Mouse (Mus musculus): ENCODE measurements around the gene Nsun2. TPM values are rescaled to one million over a fixed set of nuclear protein-coding genes. Genes with fewer than 3 reads are reported as not detected.

Nsun2 gene
- total and polyA plus RNA-seq, 2 experiments from 2014 or later: 37.6 to 62.1 TPM

DNA sequence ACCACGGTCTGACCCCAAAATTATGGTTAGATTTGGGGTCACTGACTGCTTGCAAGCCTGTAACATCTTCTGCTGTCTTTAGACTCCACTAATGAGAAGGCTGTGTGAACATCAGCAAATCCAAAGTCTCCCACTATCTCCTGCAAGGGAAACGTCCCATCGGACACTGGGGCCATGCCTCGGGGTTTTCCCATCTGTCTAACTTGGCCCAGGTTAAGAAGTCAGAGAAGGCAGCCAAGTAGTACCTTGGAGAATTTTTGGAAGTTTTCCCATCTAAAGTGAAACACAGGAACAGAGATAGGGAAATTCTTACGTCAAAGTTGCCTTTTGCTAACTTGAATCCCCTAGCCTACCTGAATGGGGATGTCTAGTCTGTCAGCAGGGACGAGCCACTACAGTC is 50.0 kb downstream of the Nsun2 start:
- DNase-seq (ENCODE audit: low spot score): no peak
- Histone ChIP-seq H3K9me3 (ENCODE audit: low read length) (no peaks in the 10 kb centered on the region), H3K4me2 (ENCODE audit: low read depth, low read length) (no peak overlapping the region), H3K27ac (no peak overlapping the region), H3K9ac (replicated peaks; ENCODE audit: low read length) (no peak overlapping the region), H3K4me1 (ENCODE audit: insufficient read depth, low read length) (no peaks in the 10 kb centered on the region), H3K4me3 (ENCODE audit: low read length) (no peak overlapping the region), H3K36me3 (ENCODE audit: insufficient read depth, low read length) (no peaks in the 10 kb centered on the region), H3K27me3 (ENCODE audit: insufficient read depth, low read length) (no peaks in the 10 kb centered on the region)
- no peak for ATAC-seq
- 90% methylated on average over 6 of the region's 6 CpGs for WGBS
- no peak for TF ChIP-seq CTCF (IDR thresholded peaks at IDR 0.05; ENCODE audit: low read depth)

DNA sequence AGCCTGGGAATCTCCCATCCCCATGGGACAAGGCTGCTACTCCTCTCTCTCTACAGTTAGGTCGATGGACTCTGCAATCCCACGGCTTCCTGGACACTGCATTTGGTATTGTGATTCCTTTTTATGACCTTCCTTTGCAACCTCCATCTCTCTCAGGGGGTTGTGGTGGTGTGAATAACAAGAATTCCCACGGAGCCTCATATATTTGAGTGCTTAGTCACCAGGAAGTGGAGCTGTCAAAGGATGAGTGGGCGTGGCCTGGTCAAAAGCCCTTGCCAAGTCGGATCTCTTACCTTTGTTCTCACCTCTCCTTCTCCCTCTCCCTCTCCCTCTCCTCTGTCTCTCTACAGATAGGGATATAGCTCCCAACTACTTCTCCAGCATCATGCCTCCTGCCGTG is 52.3 kb downstream of the Nsun2 start:
- no peak for ATAC-seq
- Histone ChIP-seq H3K9me3 (ENCODE audit: low read length) (no peaks in the 10 kb centered on the region), H3K27me3 (ENCODE audit: insufficient read depth, low read length) (no peaks in the 10 kb centered on the region), H3K9ac (replicated peaks; ENCODE audit: low read length) (no peak overlapping the region), H3K4me2 (ENCODE audit: low read depth, low read length) (no peak overlapping the region), H3K36me3 (ENCODE audit: insufficient read depth, low read length) (no peaks in the 10 kb centered on the region), H3K4me3 (ENCODE audit: low read length) (no peak overlapping the region), H3K27ac (no peak overlapping the region), H3K4me1 (ENCODE audit: insufficient read depth, low read length) (no peaks in the 10 kb centered on the region)
- no peak for TF ChIP-seq CTCF (IDR thresholded peaks at IDR 0.05; ENCODE audit: low read depth)
- no peak for DNase-seq (ENCODE audit: low spot score)
- 62% methylated on average over 6 of the region's 6 CpGs for WGBS

DNA sequence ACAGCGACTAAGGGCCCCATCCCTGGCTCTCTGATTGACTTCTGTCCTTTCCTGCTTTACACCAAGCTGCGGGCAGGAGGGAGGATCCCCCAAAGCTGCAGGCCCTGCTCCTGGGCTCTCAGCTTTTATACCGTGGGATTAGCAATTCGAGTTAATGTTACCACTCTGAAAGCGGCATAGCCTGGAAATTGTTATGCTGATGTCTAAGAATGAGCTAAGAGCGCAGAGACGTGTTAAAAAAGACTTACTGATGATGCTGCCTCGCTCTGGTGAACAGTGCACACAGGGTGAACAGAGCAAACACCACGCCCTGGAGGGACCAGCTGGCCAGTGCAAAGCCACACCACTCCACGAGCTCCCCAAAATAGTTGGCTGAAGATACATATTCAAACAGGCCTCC is 52.8 kb downstream of the Nsun2 start:
- DNase-seq (ENCODE audit: low spot score) (no peak), ATAC-seq (no peak)
- 59% methylated on average over 10 of the region's 10 CpGs for WGBS
- Histone ChIP-seq H3K36me3 (ENCODE audit: insufficient read depth, low read length) (no peaks in the 10 kb centered on the region), H3K4me2 (ENCODE audit: low read depth, low read length) (no peak overlapping the region), H3K4me1 (ENCODE audit: insufficient read depth, low read length) (no peaks in the 10 kb centered on the region), H3K27me3 (ENCODE audit: insufficient read depth, low read length) (no peaks in the 10 kb centered on the region), H3K4me3 (ENCODE audit: low read length) (no peak overlapping the region), H3K27ac (no peak overlapping the region), H3K9ac (replicated peaks; ENCODE audit: low read length) (no peak overlapping the region), H3K9me3 (ENCODE audit: low read length) (no peaks in the 10 kb centered on the region)
- no peak for TF ChIP-seq CTCF (IDR thresholded peaks at IDR 0.05; ENCODE audit: low read depth)

DNA sequence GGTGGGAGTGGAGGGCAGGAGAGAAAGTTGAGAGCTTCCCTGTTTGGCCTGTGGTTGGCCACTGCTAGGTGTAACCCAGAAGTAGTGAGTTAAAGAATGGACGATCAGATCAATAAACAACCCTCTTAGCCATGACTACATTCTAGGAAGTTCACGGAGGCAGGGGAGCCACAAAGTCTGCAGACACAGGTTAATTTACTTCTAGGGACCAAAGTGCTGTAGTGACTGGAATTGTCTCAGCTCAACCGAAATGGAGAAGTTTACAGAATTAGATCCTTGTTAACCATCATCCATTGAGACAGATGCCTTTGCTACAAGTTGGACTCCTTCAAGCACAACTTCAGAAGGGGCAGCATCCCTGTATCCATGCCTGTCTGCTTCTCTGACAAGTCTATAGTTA is 54.3 kb downstream of the Nsun2 start:
- no peak for TF ChIP-seq CTCF (IDR thresholded peaks at IDR 0.05; ENCODE audit: low read depth)
- Histone ChIP-seq H3K27ac (no peak overlapping the region), H3K36me3 (ENCODE audit: insufficient read depth, low read length) (no peaks in the 10 kb centered on the region), H3K9ac (replicated peaks; ENCODE audit: low read length) (no peak overlapping the region), H3K4me1 (ENCODE audit: insufficient read depth, low read length) (no peaks in the 10 kb centered on the region), H3K27me3 (ENCODE audit: insufficient read depth, low read length) (no peaks in the 10 kb centered on the region), H3K9me3 (ENCODE audit: low read length) (no peaks in the 10 kb centered on the region), H3K4me2 (ENCODE audit: low read depth, low read length) (no peak overlapping the region), H3K4me3 (ENCODE audit: low read length) (no peak overlapping the region)
- ATAC-seq: no peak
- no peak for DNase-seq (ENCODE audit: low spot score)
- WGBS: 87% methylated on average over 3 of the region's 3 CpGs

DNA sequence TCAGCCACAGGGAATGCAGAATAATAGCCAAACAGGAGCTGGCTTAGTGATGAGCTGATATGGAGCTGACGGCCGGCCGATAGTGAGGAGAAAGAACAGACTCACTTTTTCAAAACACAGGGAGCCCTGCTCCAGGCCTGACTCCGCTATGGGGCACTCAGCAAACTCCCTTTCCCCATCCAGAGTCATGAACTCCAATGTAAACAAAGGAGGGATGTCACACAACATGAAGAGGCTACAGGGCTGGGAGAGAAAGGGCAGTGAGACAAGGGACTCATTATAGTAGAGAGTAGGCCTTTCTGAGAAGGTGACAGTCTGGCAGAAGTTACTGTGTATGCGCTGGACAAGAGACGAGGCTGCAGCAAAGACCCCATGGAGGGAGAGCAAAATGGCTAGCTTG is 54.7 kb downstream of the Nsun2 start:
- TF ChIP-seq CTCF (IDR thresholded peaks at IDR 0.05; ENCODE audit: low read depth): no peak
- no peak for ATAC-seq

DNA sequence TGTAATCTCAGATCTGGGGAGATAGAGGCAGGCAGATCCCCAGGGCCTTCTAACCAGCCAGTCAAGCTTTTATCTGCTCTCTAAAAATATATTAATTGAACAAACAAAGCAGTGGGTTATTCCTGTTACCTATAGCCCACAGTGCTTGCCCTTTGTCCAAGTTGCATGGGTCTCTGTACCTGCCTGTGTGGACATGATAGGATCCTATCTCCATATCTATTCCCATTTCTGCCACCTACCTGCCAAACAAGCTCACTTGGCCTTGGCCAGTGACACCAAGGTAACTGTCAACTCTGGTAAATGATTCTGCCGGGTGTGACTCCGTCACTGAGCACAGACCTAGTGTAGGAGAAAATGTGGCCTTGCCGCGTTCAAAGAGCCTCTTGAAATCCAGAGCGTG is 57.8 kb downstream of the Nsun2 start:
- H3K27ac ChIP-seq: no peak overlapping the region
- no peak overlapping the region for H3K9ac ChIP-seq (replicated peaks; ENCODE audit: low read length)
- DNase-seq (ENCODE audit: low spot score) (no peak), ATAC-seq (no peak)
- no peaks in the 10 kb centered on the region for H3K27me3 ChIP-seq (ENCODE audit: insufficient read depth, low read length)
- no peaks in the 10 kb centered on the region for H3K36me3 ChIP-seq (ENCODE audit: insufficient read depth, low read length)
- H3K4me1 ChIP-seq (ENCODE audit: insufficient read depth, low read length): no peaks in the 10 kb centered on the region
- 95% methylated on average over 5 of the region's 5 CpGs for WGBS
- no peaks in the 10 kb centered on the region for H3K9me3 ChIP-seq (ENCODE audit: low read length)
- TF ChIP-seq CTCF (IDR thresholded peaks at IDR 0.05; ENCODE audit: low read depth): no peak
- no peak overlapping the region for H3K4me2 ChIP-seq (ENCODE audit: low read depth, low read length)
- H3K4me3 ChIP-seq (ENCODE audit: low read length): no peak overlapping the region

More for the DNA sequence above, 54.7 kb downstream of the Nsun2 start:
- no peak overlapping the region for H3K4me3 ChIP-seq (ENCODE audit: low read length)
- H3K27ac ChIP-seq: no peak overlapping the region
- no peak overlapping the region for H3K9ac ChIP-seq (replicated peaks; ENCODE audit: low read length)
- H3K27me3 ChIP-seq (ENCODE audit: insufficient read depth, low read length): no peaks in the 10 kb centered on the region
- 60% methylated on average over 6 of the region's 6 CpGs for WGBS
- H3K9me3 ChIP-seq (ENCODE audit: low read length): no peaks in the 10 kb centered on the region
- no peak overlapping the region for H3K4me2 ChIP-seq (ENCODE audit: low read depth, low read length)
- DNase-seq (ENCODE audit: low spot score): no peak
- no peaks in the 10 kb centered on the region for H3K4me1 ChIP-seq (ENCODE audit: insufficient read depth, low read length)
- H3K36me3 ChIP-seq (ENCODE audit: insufficient read depth, low read length): no peaks in the 10 kb centered on the region

DNA sequence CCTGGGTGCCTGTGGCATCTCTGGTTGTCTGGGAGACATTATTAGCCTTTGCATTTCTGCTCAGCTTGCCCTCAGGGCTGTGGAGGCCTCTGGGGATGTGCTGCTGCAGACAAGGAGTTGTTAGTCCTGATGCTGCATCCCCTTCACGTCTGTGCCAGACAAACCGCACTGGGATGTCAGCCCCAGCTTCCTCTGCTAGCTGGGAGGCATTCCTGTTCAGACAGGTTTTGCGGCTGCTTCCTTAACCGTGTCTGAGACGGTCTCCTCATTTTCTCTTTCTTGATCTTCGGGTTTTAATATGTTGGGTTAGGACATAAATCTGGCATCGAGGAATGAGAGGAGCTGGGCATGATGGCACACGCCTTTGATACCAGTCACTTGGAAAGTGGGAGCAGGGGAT is 58.7 kb downstream of the Nsun2 start:
- no peak overlapping the region for H3K4me3 ChIP-seq (ENCODE audit: low read length)
- no peak overlapping the region for H3K4me2 ChIP-seq (ENCODE audit: low read depth, low read length)
- no peak overlapping the region for H3K27ac ChIP-seq
- no peaks in the 10 kb centered on the region for H3K36me3 ChIP-seq (ENCODE audit: insufficient read depth, low read length)
- no peaks in the 10 kb centered on the region for H3K9me3 ChIP-seq (ENCODE audit: low read length)
- H3K4me1 ChIP-seq (ENCODE audit: insufficient read depth, low read length): no peaks in the 10 kb centered on the region
- no peak for DNase-seq (ENCODE audit: low spot score)
- WGBS: 78% methylated on average over 8 of the region's 8 CpGs
- no peaks in the 10 kb centered on the region for H3K27me3 ChIP-seq (ENCODE audit: insufficient read depth, low read length)
- TF ChIP-seq CTCF (IDR thresholded peaks at IDR 0.05; ENCODE audit: low read depth): no peak
- H3K9ac ChIP-seq (replicated peaks; ENCODE audit: low read length): no peak overlapping the region
- ATAC-seq: no peak

All from hindbrain, postnatal 0 days (tissue).